Mouse (Mus musculus) ovary, postnatal 10 days (tissue): ENCODE measurements around the gene Rbbp7.
"Not testable (repeated sequence)": the region's sequence is repeated elsewhere in the genome, so short reads cannot be mapped to it uniquely, and the experiment has no call there.

Experiments used
- DNase-seq: peaks from one replicate; pipeline ENCODE4 v3.0.0; 2022; ENCODE audit warnings: low spot score

The Rbbp7 gene

GRCm38 (mm10) chrX:162760115-162760942, at the start of gene Rbbp7:
Gene Rbbp7 (plus strand): TSS chrX:162760402.
- DNase-seq, result peak; percentile 74

GRCm38 (mm10) chrX:162717837-162718236, 42.4 kb upstream of the Rbbp7 start:
- DNase-seq, result no peak

GRCm38 (mm10) chrX:162719615-162720014, 40.6 kb upstream of the Rbbp7 start:
- DNase-seq, result no peak

GRCm38 (mm10) chrX:162727367-162727777, 32.8 kb upstream of the Rbbp7 start:
- no peak for DNase-seq

- DNase-seq, result no peak
These were observed 32.4 kb upstream of the Rbbp7 start for GRCm38 (mm10) chrX:162727795-162728194.

- no peak for DNase-seq
These were observed 32.0 kb upstream of the Rbbp7 start for GRCm38 (mm10) chrX:162728228-162728627.

- no peak for DNase-seq
These were observed 30.2 kb upstream of the Rbbp7 start for GRCm38 (mm10) chrX:162730031-162730430.

- peak; percentile 27 for DNase-seq
These were observed 24.9 kb upstream of the Rbbp7 start for GRCm38 (mm10) chrX:162734997-162735929.

GRCm38 (mm10) chrX:162736140-162736659, 24.0 kb upstream of the Rbbp7 start:
- DNase-seq, result no peak

GRCm38 (mm10) chrX:162748696-162749420, 11.3 kb upstream of the Rbbp7 start:
- no peak for DNase-seq

- no peak for DNase-seq
These were observed 7.8 kb upstream of the Rbbp7 start for GRCm38 (mm10) chrX:162752418-162752817.

- DNase-seq, result no peak
These were observed 5.9 kb upstream of the Rbbp7 start for GRCm38 (mm10) chrX:162754314-162754713.

GRCm38 (mm10) chrX:162756058-162756457, 4.1 kb upstream of the Rbbp7 start:
- no peak for DNase-seq

- peak; percentile 1 for DNase-seq
These were observed 719 bp upstream of the Rbbp7 start for GRCm38 (mm10) chrX:162759251-162760114.

GRCm38 (mm10) chrX:162760958-162761515, 835 bp downstream of the Rbbp7 start:
- no peak for DNase-seq

GRCm38 (mm10) chrX:162761716-162762395, 1.7 kb downstream of the Rbbp7 start:
- no peak for DNase-seq

- DNase-seq, result no peak
These were observed 10.5 kb downstream of the Rbbp7 start for GRCm38 (mm10) chrX:162770726-162771125.

- DNase-seq, result no peak
These were observed 28.2 kb downstream of the Rbbp7 start for GRCm38 (mm10) chrX:162788372-162788771.

- not testable (repeated sequence) for DNase-seq
These were observed 31.2 kb downstream of the Rbbp7 start for GRCm38 (mm10) chrX:162791392-162791791.

GRCm38 (mm10) chrX:162800371-162800770, 40.2 kb downstream of the Rbbp7 start:
- peak; percentile 1 for DNase-seq
